Comparison of ENCODE assay signal across 8 mouse cellular contexts in the genomic region with DNA sequence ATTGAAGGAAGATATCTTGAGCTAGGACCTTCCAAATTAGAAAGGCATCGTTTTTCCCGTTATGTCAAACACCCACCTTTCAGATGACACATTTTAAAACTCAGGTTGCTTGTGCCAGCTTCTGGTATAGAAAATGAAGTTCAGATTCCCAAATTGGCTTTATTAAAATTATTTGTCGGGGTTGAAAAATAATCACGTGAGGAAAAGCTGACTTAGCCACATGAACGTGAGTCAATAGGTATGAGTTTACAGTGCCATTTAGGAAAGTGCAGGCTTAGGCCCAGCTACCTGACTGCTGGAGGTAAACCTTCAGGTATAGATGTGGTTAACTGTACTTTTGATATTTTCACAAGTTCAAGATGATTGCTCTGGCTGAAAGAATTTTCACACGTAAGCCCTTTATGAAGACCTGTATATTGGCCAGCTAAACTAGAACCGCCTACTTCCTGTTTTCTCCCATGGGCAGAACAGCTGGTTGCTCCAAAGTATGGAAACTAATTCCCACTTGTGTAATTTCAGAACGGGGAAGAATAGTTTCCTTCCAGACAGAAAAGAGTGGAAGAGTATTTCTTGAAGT. TPM values are rescaled to one million over a fixed set of nuclear protein-coding genes. Genes with fewer than 3 reads are reported as not detected.
DNase-seq lines count a peak whose midpoint lies in the region; ATAC-seq and TF ChIP-seq lines count a peak whose summit lies in the region.

No protein-coding gene starts in this region.

- peak overlapping the region; percentile 92 for H3K4me3 ChIP-seq in kidney, adult 2 months (ENCODE audit: insufficient read depth, low read depth, low read length)
- H3K4me3 ChIP-seq in bone marrow macrophage, adult 2 months (ENCODE audit: insufficient read depth, low read length) = peak overlapping the region; percentile 83
- peak overlapping the region; percentile 90 for H3K4me3 ChIP-seq in heart, postnatal 0 days (ENCODE audit: low read depth, low read length)
- peak overlapping the region; percentile 83 for H3K4me3 ChIP-seq in lung, postnatal 0 days (ENCODE audit: low read depth, low read length)

- no peaks in the 10 kb centered on the region for H3K9me3 ChIP-seq in heart, postnatal 0 days (replicated peaks; ENCODE audit: control insufficient read depth, low read length)
- no peaks in the 10 kb centered on the region for H3K9me3 ChIP-seq in lung, postnatal 0 days (ENCODE audit: low read length)

- WGBS in kidney, adult 2 months = 2% methylated on average over 8 of the region's 8 CpGs
- 13% methylated on average over 8 of the region's 8 CpGs for WGBS in heart, postnatal 0 days
- WGBS in lung, postnatal 0 days = 5% methylated on average over 8 of the region's 8 CpGs

- no peak for TF ChIP-seq EP300 in heart, postnatal 0 days (IDR thresholded peaks at IDR 0.05; ENCODE audit: low read depth)
- peak; percentile 32 for TF ChIP-seq EP300 in lung, postnatal 0 days (IDR thresholded peaks at IDR 0.05)

- no peak for TF ChIP-seq POLR2A in kidney, adult 2 months (IDR thresholded peaks at IDR 0.05; ENCODE audit: low read depth, low read length)
- TF ChIP-seq POLR2A in bone marrow macrophage, adult 2 months (IDR thresholded peaks at IDR 0.05; ENCODE audit: borderline replicate concordance, low read depth, low read length) = no peak

- TF ChIP-seq CTCF in kidney, adult 2 months (conservative IDR thresholded peaks at IDR 0.05; ENCODE audit: insufficient read depth, insufficient read length, low read depth, low read length) = no peak
- no peak for TF ChIP-seq CTCF in bone marrow macrophage, adult 2 months (IDR thresholded peaks at IDR 0.05; ENCODE audit: low read depth, low read length)
- no peak for TF ChIP-seq CTCF in heart, postnatal 0 days (IDR thresholded peaks at IDR 0.05; ENCODE audit: low read depth)
- no peak for TF ChIP-seq CTCF in lung, postnatal 0 days (IDR thresholded peaks at IDR 0.05)

- peak overlapping the region; percentile 89 for H3K27ac ChIP-seq in kidney, adult 2 months (ENCODE audit: insufficient read depth, low read depth, low read length)
- H3K27ac ChIP-seq in bone marrow macrophage, adult 2 months (ENCODE audit: insufficient read depth, low read depth, low read length) = peak overlapping the region; percentile 87
- peak overlapping the region; percentile 97 for H3K27ac ChIP-seq in heart, postnatal 0 days (ENCODE audit: low read depth)
- H3K27ac ChIP-seq in lung, postnatal 0 days (ENCODE audit: low read length) = peak overlapping the region; percentile 97

- no peak for ATAC-seq in heart, postnatal 0 days (ENCODE audit: insufficient read depth, low read depth)
- ATAC-seq in lung, postnatal 0 days = no peak
- no peak for ATAC-seq in activated CD4-positive, CD25-positive, alpha-beta regulatory T cell, adult 4 months

- H3K9ac ChIP-seq in heart, postnatal 0 days (replicated peaks; ENCODE audit: low read depth, low read length) = peak overlapping the region; percentile 86
- H3K9ac ChIP-seq in lung, postnatal 0 days (replicated peaks; ENCODE audit: low read depth) = peak overlapping the region; percentile 93

- intact Hi-C loops in left cerebral cortex, postnatal 25 days (cut with DNase I) = loop anchor here (2.0 kb wide), 1 partner anchor 87 kb away; a partner anchor contains a TSS

- no peaks in the 10 kb centered on the region; the same call in 1 of the 2 replicates for H3K4me1 ChIP-seq in kidney, adult 2 months (ENCODE audit: control insufficient read depth, insufficient read depth, low read length)
- peaks cover 12% of the 10 kb centered on the region; the same call in 1 of the 2 replicates for H3K4me1 ChIP-seq in bone marrow macrophage, adult 2 months (ENCODE audit: control insufficient read depth, insufficient read depth, low read length)
- peaks cover 22% of the 10 kb centered on the region for H3K4me1 ChIP-seq in heart, postnatal 0 days (ENCODE audit: control insufficient read depth, insufficient read depth)
- H3K4me1 ChIP-seq in lung, postnatal 0 days (ENCODE audit: insufficient read depth, low read depth, low read length) = peaks cover 5% of the 10 kb centered on the region; the same call in 1 of the 2 replicates

- no peaks in the 10 kb centered on the region; the same call in 1 of the 2 replicates for H3K36me3 ChIP-seq in kidney, adult 2 months (ENCODE audit: control insufficient read depth, insufficient read depth, low read length)
- H3K36me3 ChIP-seq in heart, postnatal 0 days (replicated peaks; ENCODE audit: control insufficient read depth, insufficient read depth, low read length) = peaks cover 26% of the 10 kb centered on the region
- H3K36me3 ChIP-seq in lung, postnatal 0 days (ENCODE audit: insufficient read depth, low read length) = no peaks in the 10 kb centered on the region

- peak; percentile 38 for DNase-seq in kidney, adult 2 months
- no peak for DNase-seq in kidney, adult 11 months
- DNase-seq in heart, postnatal 0 days (ENCODE audit: low spot score) = peak; percentile 28
- peak; percentile 85 for DNase-seq in lung, postnatal 0 days (ENCODE audit: low spot score)
- DNase-seq in left cerebral cortex, postnatal 25 days (ENCODE audit: low spot score in 2 of 2) = no peak
- no peak for DNase-seq in frontal cortex, postnatal 10 days (ENCODE audit: low spot score in 2 of 2)

- H3K27me3 ChIP-seq in kidney, adult 2 months (replicated peaks; ENCODE audit: control insufficient read depth, insufficient read depth, low read length) = no peaks in the 10 kb centered on the region
- H3K27me3 ChIP-seq in heart, postnatal 0 days (ENCODE audit: control insufficient read depth, insufficient read depth, low read length) = no peaks in the 10 kb centered on the region
- H3K27me3 ChIP-seq in lung, postnatal 0 days (replicated peaks; ENCODE audit: insufficient read depth, low read length) = no peaks in the 10 kb centered on the region

- peak overlapping the region; percentile 78 for H3K4me2 ChIP-seq in heart, postnatal 0 days (ENCODE audit: low read depth, low read length)
- peak overlapping the region; percentile 53 for H3K4me2 ChIP-seq in lung, postnatal 0 days (replicated peaks; ENCODE audit: low read depth, low read length)

RNA-seq across cellular contexts. Expression of a gene that starts 1.5 kb away (rescaled TPM):
- polyA plus RNA-seq in kidney, adult 2 months (2012; rRNA removed) = 107 and 134 TPM in 2 replicates
- polyA plus RNA-seq in bone marrow macrophage, adult 2 months (2012; ENCODE audit: insufficient read depth, insufficient read length, missing spikeins) = 179 and 198 TPM in 2 replicates
- 101 and 157 TPM in 2 replicates for total RNA-seq in heart, postnatal 0 days (2014; rRNA removed; ENCODE audit: low replicate concordance)
- polyA plus RNA-seq in heart, postnatal 0 days (2015; fragmentation: Nextera tagmentation; extraction: Ambion mirVana) = 45.1 and 47.2 TPM in 2 replicates
- polyA plus RNA-seq in lung, postnatal 0 days (2015; fragmentation: Nextera tagmentation; extraction: Ambion mirVana) = 57.2 and 58.7 TPM in 2 replicates
- total RNA-seq in left cerebral cortex, postnatal 25 days (2021) = 100 to 1,000 TPM; 127 to 130 TPM
- polyA plus RNA-seq in activated CD4-positive, CD25-positive, alpha-beta regulatory T cell, adult 4 months (2017; shearing (Covaris generic)) = 10 to 100 TPM; 42.3 to 84.0 TPM

RNA-seq across cellular contexts. Expression of a gene that starts 1.7 kb away (rescaled TPM):
- polyA plus RNA-seq in kidney, adult 2 months (2012; rRNA removed) = 0.12 and 0.16 TPM in 2 replicates
- 7.9 and 8.2 TPM in 2 replicates for polyA plus RNA-seq in bone marrow macrophage, adult 2 months (2012; ENCODE audit: insufficient read depth, insufficient read length, missing spikeins)
- total RNA-seq in heart, postnatal 0 days (2014; rRNA removed; ENCODE audit: low replicate concordance) = 4.7 and 5.2 TPM in 2 replicates
- 0.94 and 1.9 TPM in 2 replicates for polyA plus RNA-seq in heart, postnatal 0 days (2015; fragmentation: Nextera tagmentation; extraction: Ambion mirVana)
- 0.42 and 1.5 TPM in 2 replicates for polyA plus RNA-seq in lung, postnatal 0 days (2015; fragmentation: Nextera tagmentation; extraction: Ambion mirVana)
- total RNA-seq in left cerebral cortex, postnatal 25 days (2021) = under 1 TPM; 0.69 to 0.80 TPM
- 1 to 10 TPM; 5.4 to 5.8 TPM for polyA plus RNA-seq in activated CD4-positive, CD25-positive, alpha-beta regulatory T cell, adult 4 months (2017; shearing (Covaris generic))

RNA-seq across cellular contexts. Expression of a gene that starts 28.6 kb away (rescaled TPM):
- polyA plus RNA-seq in kidney, adult 2 months (2012; rRNA removed) = 392 and 429 TPM in 2 replicates
- polyA plus RNA-seq in bone marrow macrophage, adult 2 months (2012; ENCODE audit: insufficient read depth, insufficient read length, missing spikeins) = 407 and 510 TPM in 2 replicates
- 2.7 and 8.3 TPM in 2 replicates for total RNA-seq in heart, postnatal 0 days (2014; rRNA removed; ENCODE audit: low replicate concordance)
- 4.2 TPM in 2 replicates for polyA plus RNA-seq in heart, postnatal 0 days (2015; fragmentation: Nextera tagmentation; extraction: Ambion mirVana)
- polyA plus RNA-seq in lung, postnatal 0 days (2015; fragmentation: Nextera tagmentation; extraction: Ambion mirVana) = 7.6 TPM in 2 replicates
- total RNA-seq in left cerebral cortex, postnatal 25 days (2021) = 1 to 10 TPM; 1.1 to 1.6 TPM
- polyA plus RNA-seq in activated CD4-positive, CD25-positive, alpha-beta regulatory T cell, adult 4 months (2017; shearing (Covaris generic)) = 10 to 100 TPM; 13.4 to 13.6 TPM

RNA-seq across cellular contexts. Expression of a gene that starts 45.6 kb away (rescaled TPM):
- polyA plus RNA-seq in kidney, adult 2 months (2012; rRNA removed) = not detected in 2 replicates
- not detected in 2 replicates for polyA plus RNA-seq in bone marrow macrophage, adult 2 months (2012; ENCODE audit: insufficient read depth, insufficient read length, missing spikeins)
- total RNA-seq in heart, postnatal 0 days (2014; rRNA removed; ENCODE audit: low replicate concordance) = not detected in 2 replicates
- polyA plus RNA-seq in heart, postnatal 0 days (2015; fragmentation: Nextera tagmentation; extraction: Ambion mirVana) = not detected in 2 replicates
- not detected in 2 replicates for polyA plus RNA-seq in lung, postnatal 0 days (2015; fragmentation: Nextera tagmentation; extraction: Ambion mirVana)
- not detected for total RNA-seq in left cerebral cortex, postnatal 25 days (2021)
- polyA plus RNA-seq in activated CD4-positive, CD25-positive, alpha-beta regulatory T cell, adult 4 months (2017; shearing (Covaris generic)) = not detected

Comparison
In these comparisons a context has a peak if more than half of its experiments do, and no peak if none do; other contexts are left out.
1. DNase-seq: peak in kidney, adult 2 months (single experiment), heart, postnatal 0 days (single experiment) and lung, postnatal 0 days (single experiment); none in kidney, adult 11 months (single experiment), left cerebral cortex, postnatal 25 days (0 of 2) and frontal cortex, postnatal 10 days (0 of 2).
2. RNA of a gene that starts 28.6 kb away (polyA plus RNA-seq): 407 to 510 TPM in bone marrow macrophage, adult 2 months and 392 to 429 TPM in kidney, adult 2 months; 13.4 to 13.6 TPM in activated CD4-positive, CD25-positive, alpha-beta regulatory T cell, adult 4 months, 7.6 TPM in lung, postnatal 0 days and 4.2 TPM in heart, postnatal 0 days; every median in the first group is over 10 times any median in the second.
3. Peak in every context shown above with its lines, with median percentiles within 50 percentile points of each other: H3K27ac ChIP-seq and H3K4me3 ChIP-seq.